Mouse (Mus musculus) c-Kit-negative CD71-positive TER-119-positive erythroid progenitor cells, embryonic 14.5 days (primary cell): ENCODE measurements around the gene Rffl.

Source experiments
- DNase-seq: peaks from one replicate; pipeline ENCODE4 v3.0.0-alpha.2; 2013; ENCODE audit warnings: low read depth, low spot score

The Rffl gene

GRCm38 (mm10) chr11:82871031-82871446, at the start of gene Rffl:
Gene Rffl (minus strand): TSS chr11:82871210.
- DNase-seq = peak; percentile 93

DNA sequence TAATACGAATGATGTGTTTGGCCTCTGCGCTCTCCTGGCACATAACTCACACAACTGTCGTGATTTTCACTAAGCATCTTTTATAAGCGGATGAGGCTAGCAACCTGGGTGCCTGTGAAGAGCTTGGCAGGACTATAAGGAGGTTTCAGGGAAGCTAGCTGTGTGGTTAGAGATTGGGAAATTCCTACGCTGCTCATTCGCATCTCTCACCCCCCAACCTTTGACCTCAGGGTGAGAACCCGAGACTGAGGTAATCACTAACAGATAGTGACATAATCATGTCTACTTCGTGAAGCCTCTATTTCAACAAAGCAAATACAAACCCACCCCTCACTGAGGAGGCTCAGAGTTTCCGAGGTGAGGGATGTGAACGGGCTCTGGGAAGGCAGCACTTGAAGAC, 49.8 kb upstream of the Rffl start:
- no peak for DNase-seq

GRCm38 (mm10) chr11:82914711-82915352, 43.8 kb upstream of the Rffl start:
- peak; percentile 50 for DNase-seq

DNA sequence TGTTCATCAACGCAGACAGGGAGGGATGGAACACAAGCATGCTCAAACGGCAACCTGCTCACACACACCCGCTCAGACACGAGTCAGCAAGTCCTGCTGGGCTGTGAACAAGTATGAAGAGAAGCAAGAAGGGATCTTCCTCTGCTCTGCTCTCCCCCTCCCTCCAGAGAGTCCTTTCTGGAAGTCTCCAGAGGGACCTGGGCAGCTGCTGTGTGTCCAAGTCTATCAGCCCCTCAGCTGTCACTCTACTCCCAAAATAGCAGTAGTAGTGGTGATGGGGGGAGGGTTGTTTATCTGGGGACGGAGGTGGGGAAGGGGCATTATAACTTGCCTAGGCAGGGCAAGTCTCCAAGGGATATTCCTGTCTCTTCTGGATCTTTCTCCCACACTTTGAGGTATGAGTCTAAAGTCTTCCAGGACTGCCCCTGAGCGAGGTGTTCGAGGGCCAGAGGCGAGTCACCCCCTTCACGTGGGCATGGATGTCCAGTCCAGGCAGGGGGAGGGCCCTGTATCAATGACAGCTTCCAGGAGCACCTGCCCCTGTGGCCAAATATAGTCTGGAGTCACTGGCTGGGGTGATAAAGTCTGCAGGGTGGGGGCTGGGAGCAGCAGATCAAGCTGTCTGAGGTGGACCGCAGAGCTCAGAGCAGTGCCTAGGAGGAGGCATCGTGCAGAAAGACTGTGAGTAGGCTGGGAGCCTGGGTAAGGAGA, 39.8 kb upstream of the Rffl start:
- DNase-seq = no peak

DNA sequence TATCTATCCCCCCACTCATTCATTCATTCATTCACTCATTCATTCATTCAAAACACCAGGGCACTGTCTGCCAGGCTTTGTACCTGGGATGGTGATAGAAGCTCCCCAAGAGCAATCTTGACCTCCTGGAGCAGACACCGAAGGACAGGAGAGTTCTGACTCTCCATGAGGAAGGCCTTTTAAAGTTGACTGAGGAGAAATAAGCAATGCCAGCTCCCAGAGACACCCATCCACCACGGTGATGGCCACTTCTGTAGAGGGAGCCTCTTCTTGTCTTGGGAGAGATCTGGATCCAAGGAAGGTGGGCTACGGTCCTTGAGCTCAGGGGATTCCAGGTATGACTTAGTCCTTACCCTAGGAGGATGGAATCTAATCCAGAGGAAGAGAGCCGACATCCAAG, 39.2 kb upstream of the Rffl start, which contains the start of gene Unc45b:
Gene Unc45b (plus strand): TSS at position 301 of the 400 bp plus-strand sequence.
- DNase-seq = no peak

DNA sequence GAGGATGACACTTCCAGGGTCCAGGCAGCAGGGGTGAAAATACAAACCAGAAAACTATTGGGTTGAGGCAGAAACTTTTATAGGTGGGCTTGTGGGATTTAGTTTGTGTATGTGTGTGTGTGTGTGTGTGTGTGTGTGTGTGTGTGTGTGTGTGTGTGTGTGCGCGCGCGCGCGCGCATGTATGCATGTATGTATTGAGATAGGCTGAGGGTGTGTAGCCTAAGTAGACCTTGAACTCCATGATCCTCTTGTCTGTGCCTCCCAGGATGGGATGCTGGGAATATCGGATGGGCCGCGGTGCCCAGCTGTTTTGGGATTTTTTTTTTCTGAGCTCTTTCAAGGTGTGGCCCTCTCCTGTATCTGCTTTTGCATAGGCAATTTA, 37.6 kb upstream of the Rffl start:
- no peak for DNase-seq

DNA sequence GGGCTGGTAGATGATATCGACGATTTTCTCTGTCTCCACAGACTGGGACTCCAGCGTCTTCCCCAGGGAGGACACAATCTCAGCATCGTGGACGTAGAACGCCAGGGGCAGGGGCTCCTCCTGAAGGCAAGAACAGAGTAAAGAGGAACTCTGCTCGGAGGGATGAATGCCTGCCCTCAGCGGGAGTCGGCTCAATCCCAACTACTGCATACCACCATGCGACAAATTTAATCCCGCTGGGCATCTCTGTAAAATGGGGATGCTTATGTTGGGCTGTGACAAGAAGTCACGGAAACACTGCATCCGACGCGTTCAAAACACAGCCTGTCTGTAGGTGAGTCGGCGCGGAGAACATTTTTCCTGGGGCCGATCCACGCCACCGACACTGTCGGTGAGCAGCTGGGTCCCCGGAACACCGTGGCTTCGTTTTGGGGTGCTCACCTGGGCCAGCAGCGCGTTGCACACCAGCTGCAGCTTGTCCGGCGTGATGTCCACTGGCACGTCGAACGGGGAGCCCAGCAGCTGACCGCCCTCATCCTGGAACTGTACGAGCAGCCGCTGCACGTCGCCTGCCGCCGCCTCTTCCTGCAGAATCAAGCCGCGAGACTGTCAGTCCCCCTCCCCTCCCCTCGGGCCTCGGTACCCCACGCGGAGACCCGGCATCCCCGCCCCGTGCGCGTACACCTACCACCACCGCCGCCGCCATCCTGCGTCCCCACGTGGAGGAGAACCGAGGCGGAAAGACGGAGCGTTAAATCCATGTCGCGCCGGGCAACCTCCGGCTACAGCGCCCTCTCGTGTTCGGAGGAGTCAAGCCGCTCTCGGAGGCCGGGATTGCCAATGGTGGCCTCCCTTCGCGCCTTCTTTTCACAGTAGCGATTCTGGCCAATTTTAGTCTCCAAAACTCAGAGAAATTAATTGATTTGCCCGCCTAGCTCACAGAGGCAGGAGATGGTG, 36.9 kb upstream of the Rffl start, which contains the start of gene Nle1:
Gene Nle1 (minus strand): TSS at position 761 of the 957 bp plus-strand sequence.
- DNase-seq = peak; percentile 69

DNA sequence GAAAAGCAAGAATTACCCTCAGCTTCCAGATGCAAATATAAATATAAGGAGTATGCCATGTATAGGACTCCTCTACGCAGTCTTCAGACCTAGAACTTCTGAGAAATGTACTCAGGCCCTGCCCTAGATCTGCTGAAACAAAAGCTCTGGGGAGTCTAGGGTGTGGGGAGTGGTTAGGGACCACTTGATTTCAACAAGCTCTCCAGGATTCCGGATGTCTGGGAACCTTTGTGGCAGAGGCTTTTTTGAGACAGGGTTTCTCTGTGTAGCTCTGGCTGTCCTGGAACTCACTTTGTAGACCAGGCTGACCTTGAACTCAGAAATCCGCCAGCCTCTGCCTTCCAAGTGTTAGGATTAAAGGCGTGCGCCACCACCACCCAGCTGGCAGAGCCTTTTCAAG, 34.8 kb upstream of the Rffl start:
- no peak for DNase-seq

DNA sequence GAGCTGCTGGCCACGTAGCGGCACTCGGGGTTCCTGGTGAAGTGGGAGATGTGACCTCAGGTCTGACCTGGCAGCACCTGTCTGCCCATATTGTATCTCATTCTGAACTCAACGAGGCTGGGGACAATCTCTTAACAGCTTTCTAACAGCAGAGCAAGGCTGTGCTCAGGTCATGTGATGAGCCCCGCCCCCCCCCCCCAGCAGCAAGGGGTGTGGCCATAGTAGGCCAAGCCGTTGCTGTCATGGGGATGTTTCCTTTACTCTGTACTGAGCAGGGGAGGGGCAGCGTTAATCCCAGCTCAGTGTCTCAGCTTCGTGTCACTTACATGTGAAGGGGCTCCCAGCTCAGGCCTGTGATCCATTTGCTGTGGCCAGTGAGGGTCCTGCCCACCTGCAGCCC, 33.9 kb upstream of the Rffl start:
- no peak for DNase-seq

DNA sequence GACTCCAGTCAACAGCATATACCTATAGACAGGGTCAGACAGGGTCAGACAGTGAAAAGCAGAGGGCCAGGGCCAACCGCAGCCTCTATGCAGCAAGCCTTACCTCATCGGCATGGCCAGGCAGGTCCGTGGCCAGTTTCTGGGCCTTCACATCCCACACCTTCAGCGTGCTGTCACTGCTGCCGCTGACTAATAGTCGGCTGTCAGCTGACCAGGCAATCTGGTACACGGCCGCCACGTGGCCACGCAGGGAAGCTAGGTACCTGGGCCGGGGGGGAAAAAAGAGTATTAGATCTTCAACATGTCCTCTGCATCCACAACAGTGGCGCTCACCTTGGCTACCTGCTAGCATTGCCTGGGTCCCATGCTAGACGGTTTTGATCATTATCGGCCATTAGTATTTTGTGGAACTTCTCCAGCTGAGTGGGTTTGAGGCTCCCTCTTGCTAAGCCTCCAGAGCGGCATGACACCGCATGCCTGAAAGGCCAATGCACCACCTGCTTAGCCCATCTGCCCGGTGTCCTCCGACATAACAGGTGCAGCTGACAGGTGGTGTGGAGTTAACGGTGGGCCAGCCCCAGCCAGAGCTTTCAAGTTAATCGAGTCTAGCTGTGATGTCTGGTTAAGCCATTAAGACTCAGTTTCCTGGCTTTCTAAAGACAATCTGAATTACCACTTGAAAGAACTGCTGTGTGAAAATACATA, 30.7 kb upstream of the Rffl start:
- no peak for DNase-seq

DNA sequence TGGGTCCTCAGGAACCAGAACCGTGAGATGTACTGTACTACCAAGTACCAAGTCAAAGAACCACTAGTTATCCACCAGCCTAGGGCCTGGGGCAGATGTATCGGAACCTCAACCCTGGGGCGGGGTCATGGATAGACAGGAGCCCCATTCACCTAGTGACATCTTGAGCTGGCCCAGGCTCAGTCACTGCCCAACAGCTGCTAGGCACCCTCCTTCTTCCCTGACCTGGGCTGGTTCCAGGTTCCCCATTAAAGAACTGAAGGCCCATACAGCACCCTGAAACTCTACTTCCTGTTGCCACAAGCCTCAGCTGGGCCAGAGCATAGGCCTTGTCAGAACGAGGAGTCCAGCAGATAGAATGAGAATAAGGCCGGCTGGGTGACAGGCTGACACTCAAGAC, 28.7 kb upstream of the Rffl start:
- no peak for DNase-seq

GRCm38 (mm10) chr11:82897478-82897877, 26.5 kb upstream of the Rffl start:
- DNase-seq = no peak

DNA sequence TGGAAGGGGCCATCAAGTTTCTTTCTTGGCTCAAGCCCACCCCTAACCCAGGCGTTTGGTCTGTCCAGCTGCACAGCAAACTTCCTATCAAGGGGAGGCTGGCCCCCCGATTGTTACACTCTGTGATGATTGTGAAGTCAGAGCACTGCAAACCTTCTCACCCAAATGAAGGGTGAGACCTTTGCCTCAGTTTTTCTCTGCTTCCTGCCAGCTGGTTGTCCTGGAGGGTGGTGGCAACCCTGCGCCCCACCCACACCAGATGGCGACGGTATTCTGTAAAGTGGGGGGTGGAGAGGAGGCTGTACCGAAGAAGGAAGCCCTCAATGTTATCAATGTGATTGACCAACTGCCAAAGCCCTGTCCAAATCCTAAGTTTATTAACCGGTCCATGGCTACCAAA, 20.9 kb upstream of the Rffl start, which contains the start of gene Fndc8:
Gene Fndc8 (plus strand): TSS at position 189 of the 400 bp plus-strand sequence.
- DNase-seq = no peak

DNA sequence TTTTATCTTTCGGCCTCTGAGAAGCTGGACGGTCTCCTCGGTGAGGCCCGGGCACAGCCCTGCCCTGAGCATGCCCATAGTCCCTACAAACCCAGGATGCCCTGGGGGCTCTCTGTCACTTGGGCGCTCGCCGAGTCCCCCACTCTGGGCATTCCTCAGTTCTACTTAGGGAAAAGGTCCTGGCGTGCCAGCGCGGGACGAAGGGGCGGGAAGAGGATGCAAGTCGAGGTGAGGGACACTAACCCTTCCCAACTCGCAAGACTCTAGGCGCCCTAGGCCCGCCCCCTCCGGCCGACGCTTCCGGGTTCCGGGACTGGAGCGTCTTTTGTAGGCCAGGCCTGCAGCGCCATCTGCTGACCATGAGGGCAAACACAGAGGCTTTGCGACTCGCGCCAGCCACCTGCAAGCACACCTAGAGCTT, 19.3 kb upstream of the Rffl start, which contains the start of gene Rad51d:
Gene Rad51d (minus strand): TSS at position 273 of the 421 bp plus-strand sequence.
- peak; percentile 91 for DNase-seq

GRCm38 (mm10) chr11:82889524-82890341, 18.7 kb upstream of the Rffl start:
- no peak for DNase-seq

GRCm38 (mm10) chr11:82888491-82888946, 17.5 kb upstream of the Rffl start:
- DNase-seq = no peak

DNA sequence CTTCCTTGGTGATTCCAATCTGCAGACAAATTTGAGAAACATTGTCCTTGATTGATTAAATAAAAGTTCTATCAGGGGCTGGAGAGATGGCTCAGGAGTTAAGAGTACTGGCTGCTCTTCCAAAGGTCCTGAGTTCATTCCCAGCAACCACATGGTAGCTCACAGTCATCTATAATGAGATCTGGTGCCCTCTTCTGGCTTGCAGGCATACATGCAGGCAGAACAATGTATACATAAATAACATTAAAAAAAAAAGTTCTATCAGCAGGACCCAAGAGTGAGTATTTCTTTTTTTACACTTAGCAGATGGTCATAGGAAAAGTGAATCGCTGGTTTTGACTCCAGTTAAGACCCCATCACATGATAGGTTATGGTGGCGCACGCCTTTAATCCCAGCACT, 15.5 kb upstream of the Rffl start:
- DNase-seq = no peak

- DNase-seq = no peak
Observed at GRCm38 (mm10) chr11:82883180-82883579, 12.2 kb upstream of the Rffl start.

GRCm38 (mm10) chr11:82877726-82878344, 6.8 kb upstream of the Rffl start:
- no peak for DNase-seq

DNA sequence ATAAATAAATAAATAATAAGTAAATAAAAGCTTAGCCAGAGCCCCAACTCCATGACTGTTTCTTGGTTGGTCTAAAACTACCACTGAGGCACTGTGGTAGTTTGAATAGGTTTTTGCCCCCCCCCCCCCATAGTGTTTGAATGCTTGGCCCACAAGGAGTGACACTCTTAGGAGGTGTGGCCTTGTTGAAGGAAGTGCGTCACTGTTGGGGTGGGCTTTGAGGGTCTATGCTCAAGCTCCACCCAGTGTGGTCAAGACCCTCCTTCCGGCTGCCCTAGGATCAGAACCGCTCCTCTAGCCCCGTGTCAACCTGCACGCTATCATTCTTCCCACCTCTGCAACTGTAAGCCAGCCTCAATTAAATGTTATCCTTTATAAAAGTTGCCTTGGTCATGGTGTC, 4.6 kb upstream of the Rffl start:
- no peak for DNase-seq
